Mouse (Mus musculus) neural tube, embryonic 13.5 days (tissue): ENCODE results near the gene Tpst2. TPM values are rescaled to one million over a fixed set of nuclear protein-coding genes. Genes with fewer than 3 reads are reported as not detected.

Experiments
- ATAC-seq: fragments of 200-750 bp; cut with Nextera tagmentation; 2 replicates; pipeline ENCODE4 v1.8.0; 2017; ENCODE audit warnings: low read depth, mild to moderate bottlenecking, moderate TSS enrichment, moderate library complexity
- H3K27ac ChIP-seq: fragments of 300-500 bp; sonication (generic); replicated peaks from 2 replicates; pipeline ENCODE4 v1.5.1; 2015; ENCODE audit warnings: moderate library complexity, mild to moderate bottlenecking, inconsistent platforms
- H3K27me3 ChIP-seq: fragments of 300-500 bp; sonication (generic); 2 replicates; pipeline ENCODE4 v1.6.1; 2015; ENCODE audit warnings: mild to moderate bottlenecking, inconsistent platforms
- H3K36me3 ChIP-seq: fragments of 300-500 bp; sonication (generic); 2 replicates; pipeline ENCODE4 v1.6.1; 2015; ENCODE audit warnings: mild to moderate bottlenecking, inconsistent platforms
- H3K4me1 ChIP-seq: fragments of 300-500 bp; sonication (generic); replicated peaks from 2 replicates; pipeline ENCODE4 v1.6.1; 2015; ENCODE audit warnings: inconsistent platforms
- H3K4me2 ChIP-seq: fragments of 300-500 bp; sonication (generic); 2 replicates; pipeline ENCODE4 v1.6.1; 2015; ENCODE audit warnings: inconsistent platforms, mild to moderate bottlenecking, moderate library complexity
- H3K4me3 ChIP-seq: fragments of 300-500 bp; sonication (generic); 2 replicates; pipeline ENCODE4 v1.5.1; 2015; ENCODE audit warnings: mild to moderate bottlenecking, inconsistent platforms
- H3K9ac ChIP-seq: fragments of 300-500 bp; sonication (generic); 2 replicates; pipeline ENCODE4 v1.6.1; 2015; ENCODE audit warnings: moderate library complexity, mild to moderate bottlenecking, inconsistent platforms
- H3K9me3 ChIP-seq: fragments of 300-500 bp; sonication (generic); 2 replicates; pipeline ENCODE4 v1.6.1; 2016; ENCODE audit warnings: inconsistent platforms
- WGBS: fragments of 180-500 bp; shearing (Covaris S2); methylation state at CpG from one replicate; pipeline ENCODE4 v1.1.7; 2015; 5-methylcytosine and 5-hydroxymethylcytosine counted together
- polyA plus RNA-seq: library from polyadenylated mRNA; unstranded; fragments of >200 nt; fragmentation: Nextera tagmentation; extraction: Ambion mirVana; gene quantifications from 2 replicates; pipeline ENCODE4 v1.2.1, GENCODE M21; 2015

Tpst2 gene
- polyA plus RNA-seq, 1 experiment from 2014 or later = 29.5 TPM

- ATAC-seq = no peak
- H3K36me3 ChIP-seq = no peaks in the 10 kb centered on the region
- H3K9me3 ChIP-seq = no peaks in the 10 kb centered on the region
- no peak overlapping the region for H3K27ac ChIP-seq
- no peak overlapping the region for H3K4me3 ChIP-seq
- no peak overlapping the region for H3K4me2 ChIP-seq
- H3K9ac ChIP-seq = no peak overlapping the region
- WGBS = 89% methylated on average over 7 of the region's 7 CpGs
- H3K4me1 ChIP-seq = peaks cover 41% of the 10 kb centered on the region
- no peaks in the 10 kb centered on the region for H3K27me3 ChIP-seq
These were observed 9.1 kb downstream of the Tpst2 start for GRCm38 (mm10) chr5:112285548-112286085.

GRCm38 (mm10) chr5:112286608-112286983 lies 10.1 kb downstream of the Tpst2 start:
- Histone ChIP-seq H3K36me3 (no peaks in the 10 kb centered on the region), H3K4me3 (no peak overlapping the region), H3K9me3 (no peaks in the 10 kb centered on the region), H3K27ac (no peak overlapping the region), H3K27me3 (no peaks in the 10 kb centered on the region), H3K4me2 (no peak overlapping the region), H3K4me1 (peaks cover 40% of the 10 kb centered on the region), H3K9ac (no peak overlapping the region)
- WGBS = 79% methylated on average over 2 of the region's 2 CpGs
- ATAC-seq = no peak

- Histone ChIP-seq H3K4me2 (no peak overlapping the region), H3K4me3 (no peak overlapping the region), H3K9ac (no peak overlapping the region), H3K27ac (no peak overlapping the region), H3K27me3 (no peaks in the 10 kb centered on the region), H3K4me1 (peaks cover 42% of the 10 kb centered on the region), H3K36me3 (no peaks in the 10 kb centered on the region), H3K9me3 (no peaks in the 10 kb centered on the region)
- ATAC-seq = no peak
- WGBS = 84% methylated on average over 11 of the region's 11 CpGs
These were observed 10.6 kb downstream of the Tpst2 start for GRCm38 (mm10) chr5:112286984-112287641.

GRCm38 (mm10) chr5:112287652-112288051 lies 11.2 kb downstream of the Tpst2 start:
- Histone ChIP-seq H3K4me1 (peaks cover 43% of the 10 kb centered on the region), H3K36me3 (no peaks in the 10 kb centered on the region), H3K4me3 (no peak overlapping the region), H3K9me3 (no peaks in the 10 kb centered on the region), H3K27me3 (no peaks in the 10 kb centered on the region), H3K4me2 (no peak overlapping the region), H3K9ac (no peak overlapping the region), H3K27ac (no peak overlapping the region)
- 90% methylated on average over 2 of the region's 2 CpGs for WGBS
- ATAC-seq = no peak

DNA sequence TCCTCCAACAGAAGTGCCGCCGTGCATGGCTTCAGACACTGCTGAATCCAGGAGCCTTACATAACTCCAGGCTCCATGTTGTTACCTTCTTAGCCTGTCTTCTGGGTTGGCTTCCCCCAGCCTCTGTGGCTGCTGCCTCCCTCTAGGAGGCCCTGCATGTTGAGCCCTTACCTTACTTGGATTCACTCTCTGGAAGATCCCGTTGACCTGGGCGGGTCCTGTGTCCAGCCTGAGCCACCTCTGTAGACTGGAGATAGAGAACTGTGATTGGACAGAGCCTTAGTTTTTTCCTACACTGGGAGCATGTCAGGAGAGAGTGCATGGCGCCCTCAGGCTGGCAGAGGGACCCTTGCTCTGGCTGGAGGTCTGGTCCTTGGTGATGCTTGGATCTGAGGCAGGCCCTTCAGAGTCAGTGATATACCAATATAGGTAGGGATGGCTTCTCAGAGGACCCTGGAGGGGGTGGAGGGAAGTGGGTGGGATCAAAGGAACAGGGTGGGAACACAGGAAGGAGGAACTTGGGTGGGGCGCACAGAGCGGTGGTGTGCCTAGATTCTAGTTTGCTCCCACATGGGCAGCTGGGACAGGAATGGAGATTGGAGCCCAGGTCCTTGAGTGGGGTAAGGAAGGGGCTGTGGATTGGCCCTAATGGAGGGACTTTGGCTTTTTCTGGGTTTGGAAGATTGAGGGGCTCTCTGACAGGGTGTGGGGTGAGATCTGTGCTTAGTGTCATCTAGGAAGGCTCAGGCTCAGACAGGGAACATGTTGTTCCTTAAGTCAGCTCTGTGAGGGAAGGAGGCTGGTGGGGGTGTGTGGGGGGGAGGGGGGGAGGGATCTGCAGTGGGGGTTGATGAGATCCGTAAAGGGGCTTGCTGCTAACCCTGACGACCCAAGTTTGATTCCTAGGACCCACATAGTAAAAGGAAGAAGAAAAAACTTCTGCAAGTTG lies 12.0 kb downstream of the Tpst2 start:
- Histone ChIP-seq H3K9ac (no peak overlapping the region), H3K9me3 (no peaks in the 10 kb centered on the region), H3K4me1 (peaks cover 40% of the 10 kb centered on the region), H3K36me3 (no peaks in the 10 kb centered on the region), H3K27me3 (no peaks in the 10 kb centered on the region), H3K4me3 (no peak overlapping the region), H3K4me2 (no peak overlapping the region), H3K27ac (no peak overlapping the region)
- no peak for ATAC-seq
- 86% methylated on average over 9 of the region's 9 CpGs for WGBS

DNA sequence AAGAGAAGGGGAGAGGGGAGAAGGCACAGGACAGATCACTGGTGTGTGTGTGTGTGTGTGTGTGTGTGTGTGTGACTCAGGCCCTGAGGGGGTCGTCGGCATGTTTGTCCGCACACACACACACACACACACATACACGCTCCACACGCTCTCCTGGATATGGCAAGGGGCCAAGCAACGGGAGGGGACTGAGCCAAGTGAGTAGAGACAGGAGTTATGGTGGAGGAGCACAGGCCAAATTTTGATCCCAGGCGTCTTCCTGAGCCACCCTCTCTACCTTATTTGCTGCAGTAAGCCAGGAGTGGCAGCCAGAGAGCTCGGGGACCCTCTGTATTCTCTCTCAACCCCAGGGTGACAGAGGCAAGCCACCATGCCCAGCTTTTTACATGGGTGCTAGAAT lies 12.7 kb downstream of the Tpst2 start:
- WGBS = 46% methylated on average over 8 of the region's 8 CpGs
- H3K4me1 ChIP-seq = peaks cover 40% of the 10 kb centered on the region
- no peak for ATAC-seq

DNA sequence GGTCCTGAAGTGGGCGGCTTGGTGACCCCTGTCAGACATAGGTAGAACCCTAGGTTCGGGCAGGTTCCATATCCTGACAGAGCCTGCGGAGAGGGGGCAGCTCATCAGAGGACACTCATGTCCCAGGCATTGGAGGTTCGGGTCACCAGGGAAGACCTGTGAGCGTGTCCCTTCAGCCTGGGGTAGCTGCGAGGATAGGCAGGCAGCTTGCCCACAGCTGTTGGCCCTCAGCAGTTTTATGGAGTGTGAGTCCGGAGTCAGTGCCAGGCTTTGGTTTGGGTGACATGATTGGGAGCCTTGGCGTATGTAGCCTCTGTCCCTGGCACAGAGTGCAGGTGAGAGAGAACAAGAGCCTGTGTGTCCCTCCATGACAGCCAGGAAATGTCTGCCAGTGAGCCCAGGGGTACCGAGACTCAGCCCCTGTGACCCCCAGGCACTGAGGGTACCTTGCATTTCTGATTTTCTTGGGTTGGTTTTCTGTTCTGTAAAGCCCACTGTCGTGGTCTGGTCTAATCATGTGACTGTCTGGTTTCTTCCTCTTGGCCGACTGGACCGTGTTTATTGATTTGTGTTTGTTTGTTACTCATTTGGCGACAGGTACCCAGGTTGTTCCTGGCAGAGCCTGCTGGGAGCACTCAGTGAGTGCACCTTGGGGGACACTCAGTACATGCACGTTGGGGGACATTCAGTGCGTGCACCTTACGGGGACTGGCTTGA lies 13.5 kb downstream of the Tpst2 start:
- Histone ChIP-seq H3K4me3 (no peak overlapping the region), H3K4me2 (no peak overlapping the region), H3K27ac (no peak overlapping the region), H3K9me3 (no peaks in the 10 kb centered on the region), H3K9ac (no peak overlapping the region), H3K27me3 (no peaks in the 10 kb centered on the region), H3K36me3 (no peaks in the 10 kb centered on the region), H3K4me1 (peaks cover 47% of the 10 kb centered on the region)
- ATAC-seq = no peak
- 84% methylated on average over 16 of the region's 16 CpGs for WGBS

More for the DNA sequence above, 12.7 kb downstream of the Tpst2 start:
- Histone ChIP-seq H3K9ac (no peak overlapping the region), H3K36me3 (no peaks in the 10 kb centered on the region), H3K4me3 (no peak overlapping the region), H3K27ac (no peak overlapping the region), H3K27me3 (no peaks in the 10 kb centered on the region), H3K9me3 (no peaks in the 10 kb centered on the region), H3K4me2 (no peak overlapping the region)

GRCm38 (mm10) chr5:112290536-112290880 lies 14.0 kb downstream of the Tpst2 start:
- no peaks in the 10 kb centered on the region for H3K27me3 ChIP-seq
- no peaks in the 10 kb centered on the region for H3K9me3 ChIP-seq
- H3K4me3 ChIP-seq = no peak overlapping the region
- no peak for ATAC-seq
- 75% methylated on average over 8 of the region's 8 CpGs for WGBS
- no peaks in the 10 kb centered on the region for H3K36me3 ChIP-seq
- H3K27ac ChIP-seq = no peak overlapping the region
- H3K9ac ChIP-seq = no peak overlapping the region
- H3K4me1 ChIP-seq = peaks cover 52% of the 10 kb centered on the region
- no peak overlapping the region for H3K4me2 ChIP-seq

GRCm38 (mm10) chr5:112291866-112292265 lies 15.4 kb downstream of the Tpst2 start:
- 77% methylated on average over 5 of the region's 5 CpGs for WGBS
- H3K27ac ChIP-seq = no peak overlapping the region
- no peak overlapping the region for H3K4me3 ChIP-seq
- no peak overlapping the region for H3K4me2 ChIP-seq
- ATAC-seq = no peak
- no peaks in the 10 kb centered on the region for H3K36me3 ChIP-seq
- no peak overlapping the region for H3K9ac ChIP-seq
- H3K9me3 ChIP-seq = no peaks in the 10 kb centered on the region
- H3K4me1 ChIP-seq = peaks cover 63% of the 10 kb centered on the region
- no peaks in the 10 kb centered on the region for H3K27me3 ChIP-seq

DNA sequence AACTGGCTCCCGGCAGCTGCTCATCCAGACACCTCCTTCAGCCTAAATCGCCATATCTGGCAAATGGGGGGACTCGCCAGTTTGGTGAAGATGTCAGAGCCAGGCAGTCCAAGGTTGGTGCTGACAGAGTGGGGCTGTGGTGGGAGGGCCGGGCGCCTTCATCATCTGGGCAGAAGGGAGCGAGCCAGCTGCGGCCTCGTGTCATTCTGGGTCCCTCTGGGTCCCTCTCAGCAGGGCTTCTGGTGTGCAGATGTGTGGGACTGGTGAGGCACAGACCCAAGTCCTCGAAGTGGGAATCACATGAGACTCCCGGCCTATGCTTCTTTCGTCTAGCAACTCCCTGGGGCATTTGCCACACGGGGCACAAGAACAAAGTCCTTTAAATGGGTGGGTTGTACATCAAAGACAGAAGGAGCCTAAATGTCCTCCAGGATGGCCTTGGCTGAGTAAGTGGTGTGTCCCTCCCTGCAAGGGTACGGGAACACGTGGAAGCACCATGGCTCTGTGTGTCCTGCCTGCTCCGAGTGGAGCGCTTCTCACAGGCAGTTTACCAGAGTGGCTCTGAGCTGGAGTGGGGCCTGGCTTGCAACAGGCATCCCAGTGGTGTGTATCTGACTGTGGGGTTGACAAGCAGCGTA lies 16.0 kb downstream of the Tpst2 start:
- ATAC-seq = no peak; the same call in 1 of the 2 replicates
- WGBS = 77% methylated on average over 17 of the region's 17 CpGs

DNA sequence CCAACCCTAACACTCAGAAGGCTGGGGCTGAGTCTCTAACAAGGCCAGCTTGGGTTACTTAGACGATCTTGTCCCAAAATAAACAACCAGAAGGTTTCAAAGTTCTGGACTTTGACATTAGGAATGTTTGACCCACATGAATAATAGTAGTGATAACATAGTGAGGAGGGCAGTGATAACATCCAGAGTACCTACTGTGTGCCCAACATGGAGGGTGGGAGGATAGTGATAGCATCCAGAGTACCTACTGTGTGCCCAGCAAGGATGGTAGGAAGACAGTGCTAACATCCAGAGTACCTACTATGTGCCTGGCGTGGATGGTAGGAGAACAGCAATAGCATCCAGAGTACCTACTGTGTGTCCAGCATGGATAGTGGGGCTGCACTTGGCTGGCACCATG lies 17.3 kb downstream of the Tpst2 start:
- Histone ChIP-seq H3K9me3 (no peaks in the 10 kb centered on the region), H3K4me3 (no peak overlapping the region), H3K9ac (no peak overlapping the region), H3K4me2 (no peak overlapping the region), H3K36me3 (no peaks in the 10 kb centered on the region), H3K27me3 (no peaks in the 10 kb centered on the region), H3K27ac (no peak overlapping the region), H3K4me1 (peaks cover 67% of the 10 kb centered on the region)
- WGBS = 82% methylated on average over 2 of the region's 2 CpGs
- ATAC-seq = no peak

More for the DNA sequence above, 16.0 kb downstream of the Tpst2 start:
- no peaks in the 10 kb centered on the region for H3K36me3 ChIP-seq
- no peak overlapping the region for H3K4me2 ChIP-seq
- no peaks in the 10 kb centered on the region for H3K27me3 ChIP-seq
- H3K4me1 ChIP-seq = peaks cover 67% of the 10 kb centered on the region
- no peak overlapping the region for H3K4me3 ChIP-seq
- H3K9me3 ChIP-seq = no peaks in the 10 kb centered on the region
- no peak overlapping the region for H3K27ac ChIP-seq
- H3K9ac ChIP-seq = no peak overlapping the region
